Mouse (Mus musculus) stomach, postnatal 0 days (tissue): Measurements from ENCODE around the gene Smpx.

Source experiments
- CTCF ChIP-seq: IDR thresholded peaks from 2 replicates; pipeline ENCODE4 v1.5.1; 2016; ENCODE audit warnings: antibody characterized with exemption, low read depth, mild to moderate bottlenecking, moderate library complexity
- EP300 ChIP-seq: optimal IDR thresholded peaks from 2 replicates; pipeline ENCODE3; 2016; ENCODE audit warnings: antibody characterized with exemption

DNA sequence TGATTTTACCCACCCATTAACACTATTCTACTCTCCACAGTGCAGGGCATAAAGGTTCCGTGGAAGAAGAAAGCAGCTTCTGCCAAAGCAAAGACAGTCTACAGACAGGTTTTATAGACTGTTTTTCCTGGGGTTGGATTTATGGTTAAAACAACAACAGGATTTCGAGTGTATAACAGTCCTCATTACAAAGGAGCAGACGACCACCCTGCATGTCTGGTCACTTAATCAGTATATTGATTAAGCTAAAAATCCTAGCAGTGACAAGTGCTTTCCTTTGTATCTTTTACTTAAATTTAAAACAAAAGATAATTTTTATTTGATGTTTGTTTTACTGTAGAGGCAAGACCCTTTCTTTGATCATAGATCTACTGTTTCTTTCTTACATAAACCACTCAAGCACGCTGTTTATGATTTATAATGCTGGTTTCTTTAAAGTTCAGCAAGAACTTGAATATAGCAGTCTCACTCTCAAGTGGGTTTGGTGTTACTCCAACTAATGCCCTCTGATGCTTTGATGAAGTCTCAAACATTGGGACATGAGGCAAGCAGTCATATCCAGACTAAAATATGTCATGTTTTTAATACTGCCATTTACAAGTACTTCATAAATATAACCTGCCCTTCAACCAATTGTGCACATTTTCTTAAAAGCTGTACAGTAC is 10.0 kb downstream of the Smpx start:
- TF ChIP-seq EP300 (no peak), CTCF (no peak)
